Mouse (Mus musculus): Measurements from ENCODE around the gene Tmem145. TPM values are rescaled to one million over a fixed set of nuclear protein-coding genes. Genes with fewer than 3 reads are reported as not detected.

Gene Tmem145
- total RNA-seq, 2 experiments from 2014 or later: 4.0 to 5.4 TPM

- DNase-seq (ENCODE audit: low spot score in 2 of 2): no peak
Observed at GRCm38 (mm10) chr7:25292107-25292506, 13.8 kb upstream of the Tmem145 start.

GRCm38 (mm10) chr7:25293191-25293739, 12.6 kb upstream of the Tmem145 start:
- DNase-seq (ENCODE audit: low spot score in 2 of 2): no peak

- DNase-seq (ENCODE audit: low spot score in 2 of 2): no peak
Observed at GRCm38 (mm10) chr7:25294495-25294894, 11.4 kb upstream of the Tmem145 start.

GRCm38 (mm10) chr7:25294960-25295722, 10.8 kb upstream of the Tmem145 start:
- no peak for DNase-seq (ENCODE audit: low spot score in 2 of 2)

- no peak for DNase-seq (ENCODE audit: low spot score in 2 of 2)
Observed at GRCm38 (mm10) chr7:25296945-25297453, 8.9 kb upstream of the Tmem145 start.

GRCm38 (mm10) chr7:25297454-25298325, 8.2 kb upstream of the Tmem145 start, which contains the start of gene Pafah1b3:
Gene Pafah1b3 (minus strand): TSS chr7:25297986.
- DNase-seq (ENCODE audit: low spot score in 2 of 2): peak; percentile 52 to 64

- DNase-seq (ENCODE audit: low spot score in 2 of 2): no peak
Observed at GRCm38 (mm10) chr7:25301063-25301462, 4.8 kb upstream of the Tmem145 start, which contains the start of gene Prr19. Gene Prr19 (plus strand): TSS chr7:25301411.

GRCm38 (mm10) chr7:25303003-25303684, 2.8 kb upstream of the Tmem145 start:
- no peak for DNase-seq (ENCODE audit: low spot score in 2 of 2)

- DNase-seq (ENCODE audit: low spot score in 2 of 2): no peak
Observed at GRCm38 (mm10) chr7:25303685-25304006, 2.3 kb upstream of the Tmem145 start.

- DNase-seq (ENCODE audit: low spot score in 2 of 2): no peak
Observed at GRCm38 (mm10) chr7:25305481-25305880, 425 bp upstream of the Tmem145 start.

GRCm38 (mm10) chr7:25306614-25306996, 699 bp downstream of the Tmem145 start:
- DNase-seq (ENCODE audit: low spot score in 2 of 2): no peak

- DNase-seq (ENCODE audit: low spot score in 2 of 2): no peak
Observed at GRCm38 (mm10) chr7:25308702-25309318, 2.9 kb downstream of the Tmem145 start.

GRCm38 (mm10) chr7:25309425-25309824, 3.5 kb downstream of the Tmem145 start:
- DNase-seq (ENCODE audit: low spot score in 2 of 2): no peak

GRCm38 (mm10) chr7:25311193-25311592, 5.3 kb downstream of the Tmem145 start:
- no peak for DNase-seq (ENCODE audit: low spot score in 2 of 2)

GRCm38 (mm10) chr7:25313325-25313724, 7.4 kb downstream of the Tmem145 start:
- DNase-seq (ENCODE audit: low spot score in 2 of 2): no peak

- DNase-seq (ENCODE audit: low spot score in 2 of 2): no peak
Observed at GRCm38 (mm10) chr7:25314606-25315305, 8.8 kb downstream of the Tmem145 start.

GRCm38 (mm10) chr7:25315306-25316041, 9.6 kb downstream of the Tmem145 start:
- peak in 1 of 2 experiments; percentile 39 for DNase-seq (ENCODE audit: low spot score in 2 of 2)

GRCm38 (mm10) chr7:25316532-25317445, 10.9 kb downstream of the Tmem145 start, which contains the start of gene Megf8:
Gene Megf8 (plus strand): TSS chr7:25317164.
- DNase-seq (ENCODE audit: low spot score in 2 of 2): peak; percentile 70 to 91

All from adrenal gland, postnatal 4 days (tissue).